Mouse (Mus musculus): ENCODE results near the gene Lcmt2.
"Not testable (repeated sequence)": the region's sequence is repeated elsewhere in the genome, so short reads cannot be mapped to it uniquely, and the experiment has no call there.

The Lcmt2 gene

GRCm38 (mm10) chr2:121140018-121140882 is at the start of gene Lcmt2, which contains the start of gene Adal:
Gene Lcmt2 (minus strand): TSS chr2:121140653.
Gene Adal (plus strand): TSS chr2:121140428.
- DNase-seq (ENCODE audit: low spot score) = peak; percentile 90

GRCm38 (mm10) chr2:121188530-121188929 is 48.1 kb upstream of the Lcmt2 start:
- no peak for DNase-seq (ENCODE audit: low spot score)

- no peak for DNase-seq (ENCODE audit: low spot score)
Observed at GRCm38 (mm10) chr2:121184142-121184541, 43.7 kb upstream of the Lcmt2 start.

GRCm38 (mm10) chr2:121183431-121183830 is 43.0 kb upstream of the Lcmt2 start:
- DNase-seq (ENCODE audit: low spot score) = no peak

GRCm38 (mm10) chr2:121178828-121179479 is 38.5 kb upstream of the Lcmt2 start:
- no peak for DNase-seq (ENCODE audit: low spot score)

GRCm38 (mm10) chr2:121170980-121171742 is 30.7 kb upstream of the Lcmt2 start, which contains the start of gene Zscan29:
Gene Zscan29 (minus strand): TSS chr2:121171125.
- DNase-seq (ENCODE audit: low spot score) = peak; percentile 47

GRCm38 (mm10) chr2:121170481-121170971 is 30.1 kb upstream of the Lcmt2 start, which contains the start of gene Tubgcp4:
Gene Tubgcp4 (plus strand): TSS chr2:121170654.
- no peak for DNase-seq (ENCODE audit: low spot score)

- no peak for DNase-seq (ENCODE audit: low spot score)
Observed at GRCm38 (mm10) chr2:121169902-121170301, 29.4 kb upstream of the Lcmt2 start.

GRCm38 (mm10) chr2:121169173-121169572 is 28.7 kb upstream of the Lcmt2 start:
- no peak for DNase-seq (ENCODE audit: low spot score)

- DNase-seq (ENCODE audit: low spot score) = no peak
Observed at GRCm38 (mm10) chr2:121153100-121153499, 12.6 kb upstream of the Lcmt2 start.

- no peak for DNase-seq (ENCODE audit: low spot score)
Observed at GRCm38 (mm10) chr2:121149679-121150078, 9.2 kb upstream of the Lcmt2 start.

- no peak for DNase-seq (ENCODE audit: low spot score)
Observed at GRCm38 (mm10) chr2:121142415-121142814, 2.0 kb upstream of the Lcmt2 start.

- DNase-seq (ENCODE audit: low spot score) = no peak
Observed at GRCm38 (mm10) chr2:121141216-121142035, 973 bp upstream of the Lcmt2 start.

- no peak for DNase-seq (ENCODE audit: low spot score)
Observed at GRCm38 (mm10) chr2:121139266-121140017, 1.0 kb downstream of the Lcmt2 start.

GRCm38 (mm10) chr2:121137371-121137770 is 3.1 kb downstream of the Lcmt2 start:
- DNase-seq (ENCODE audit: low spot score) = no peak

- DNase-seq (ENCODE audit: low spot score) = no peak
Observed at GRCm38 (mm10) chr2:121132822-121133221, 7.6 kb downstream of the Lcmt2 start.

- no peak for DNase-seq (ENCODE audit: low spot score)
Observed at GRCm38 (mm10) chr2:121128865-121129620, 11.4 kb downstream of the Lcmt2 start.

- DNase-seq (ENCODE audit: low spot score) = no peak
Observed at GRCm38 (mm10) chr2:121127536-121127935, 12.9 kb downstream of the Lcmt2 start.

GRCm38 (mm10) chr2:121126302-121126701 is 14.2 kb downstream of the Lcmt2 start:
- DNase-seq (ENCODE audit: low spot score) = not testable (repeated sequence)

GRCm38 (mm10) chr2:121119260-121119659 is 21.2 kb downstream of the Lcmt2 start:
- DNase-seq (ENCODE audit: low spot score) = no peak

All from left cerebral cortex, adult 11 months (tissue).